Mouse (Mus musculus): Measurements from ENCODE around the gene Olfr703.

The Olfr703 gene

GRCm38 (mm10) chr7:106843060-106843459 lies at the start of gene Olfr703:
TSS of gene Olfr703 (plus strand) at chr7:106843360.
- DNase-seq (ENCODE audit: low read depth, low spot score), result no peak

DNA sequence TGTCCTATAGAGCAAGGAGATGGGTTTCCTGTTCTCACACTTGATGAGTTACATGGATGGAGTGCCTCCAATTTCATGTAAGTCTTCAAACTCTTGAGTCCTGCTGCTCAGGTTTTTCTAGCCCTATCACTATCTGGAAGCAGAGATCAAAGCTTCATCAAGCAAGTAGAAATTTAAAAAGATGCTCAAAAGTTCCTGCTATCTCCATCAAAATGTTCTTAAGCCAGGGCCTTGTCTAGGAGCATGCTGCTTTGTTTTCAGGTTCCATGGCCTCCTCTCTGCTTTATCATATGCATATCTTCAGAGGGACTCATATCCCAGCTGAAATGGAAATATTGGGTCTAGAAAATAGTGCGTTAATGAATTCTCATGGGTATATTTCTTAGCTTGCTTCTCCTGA lies 34.4 kb upstream of the Olfr703 start, which contains the start of gene Olfr700:
Gene Olfr700 (minus strand): TSS at position 101 of the 400 bp plus-strand sequence.
- no peak for DNase-seq (ENCODE audit: low read depth, low spot score)

- no peak for DNase-seq (ENCODE audit: low read depth, low spot score)
Measured at GRCm38 (mm10) chr7:106813829-106814228, 29.3 kb upstream of the Olfr703 start, which contains the start of gene Olfr701. TSS of gene Olfr701 (plus strand) at chr7:106814129.

- DNase-seq (ENCODE audit: low read depth, low spot score), result no peak
Measured at GRCm38 (mm10) chr7:106815775-106816174, 27.4 kb upstream of the Olfr703 start.

DNA sequence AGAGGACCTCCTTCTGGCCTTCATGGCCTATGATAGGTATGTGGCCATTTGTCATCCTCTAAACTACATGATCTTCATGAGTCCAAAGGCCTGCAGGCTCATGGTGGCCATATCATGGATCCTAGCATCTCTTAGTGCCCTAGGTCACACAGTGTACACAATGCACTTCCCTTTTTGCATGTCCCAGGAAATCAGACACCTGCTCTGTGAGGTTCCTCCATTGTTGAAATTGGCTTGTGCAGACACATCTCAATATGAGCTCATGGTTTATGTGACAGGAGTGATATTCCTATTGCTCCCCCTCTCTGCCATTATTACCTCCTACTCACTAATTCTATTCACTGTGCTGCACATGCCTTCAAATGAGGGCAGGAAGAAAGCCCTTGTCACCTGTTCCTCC lies 24.7 kb upstream of the Olfr703 start:
- DNase-seq (ENCODE audit: low read depth, low spot score), result no peak

DNA sequence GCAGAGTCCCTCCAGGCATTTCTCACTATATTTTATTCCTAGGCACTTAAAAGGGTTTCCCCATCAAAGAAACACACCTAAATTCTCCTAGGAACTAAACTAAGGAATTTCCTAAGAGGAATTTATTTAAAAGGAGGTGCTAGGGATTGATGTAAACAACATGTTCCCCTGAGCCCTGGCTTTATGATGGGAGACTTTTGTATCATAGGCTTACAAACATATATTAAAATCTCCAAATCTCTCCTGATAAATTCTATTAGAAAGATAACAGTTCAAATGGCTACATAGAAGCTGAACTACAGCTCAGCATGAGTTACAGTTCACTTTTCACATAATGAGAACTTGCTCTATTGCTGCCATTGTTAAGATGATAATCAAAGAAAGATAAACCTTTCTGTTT lies 9.4 kb upstream of the Olfr703 start, which contains the start of gene Olfr702:
Gene Olfr702 (minus strand): TSS at position 101 of the 400 bp plus-strand sequence.
- DNase-seq (ENCODE audit: low read depth, low spot score), result no peak

GRCm38 (mm10) chr7:106862885-106863284 lies 19.7 kb downstream of the Olfr703 start, which contains the start of gene Olfr704:
TSS of gene Olfr704 (plus strand) at chr7:106863185.
- DNase-seq (ENCODE audit: low read depth, low spot score), result no peak

DNA sequence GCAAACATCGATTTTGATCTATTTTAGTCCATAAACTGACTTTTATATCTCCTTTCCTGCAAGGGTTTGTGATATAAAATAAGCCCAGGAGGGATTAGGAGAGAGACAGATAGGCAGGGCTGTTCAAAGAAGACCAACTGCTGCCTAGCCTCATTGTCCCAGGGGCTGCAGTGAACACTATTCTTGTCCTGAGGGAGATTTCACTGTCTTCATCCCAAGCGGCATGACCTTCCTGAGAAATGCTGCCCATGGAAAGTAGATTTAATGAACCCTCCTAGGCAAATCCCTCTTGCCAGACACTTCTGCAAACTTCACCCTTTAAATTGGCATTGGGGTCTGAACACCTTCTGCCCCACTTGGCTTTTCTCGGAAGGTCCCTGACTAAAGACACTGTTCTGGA lies 33.6 kb downstream of the Olfr703 start, which contains the start of gene Olfr705:
Gene Olfr705 (minus strand): TSS at position 101 of the 400 bp plus-strand sequence.
- DNase-seq (ENCODE audit: low read depth, low spot score), result no peak

GRCm38 (mm10) chr7:106888062-106888461 lies 44.9 kb downstream of the Olfr703 start, which contains the start of gene Olfr706:
TSS of gene Olfr706 (minus strand) at chr7:106888162.
- DNase-seq (ENCODE audit: low read depth, low spot score), result no peak
